Comparison of ENCODE assay signal across 23 mouse cellular contexts in the genomic region with DNA sequence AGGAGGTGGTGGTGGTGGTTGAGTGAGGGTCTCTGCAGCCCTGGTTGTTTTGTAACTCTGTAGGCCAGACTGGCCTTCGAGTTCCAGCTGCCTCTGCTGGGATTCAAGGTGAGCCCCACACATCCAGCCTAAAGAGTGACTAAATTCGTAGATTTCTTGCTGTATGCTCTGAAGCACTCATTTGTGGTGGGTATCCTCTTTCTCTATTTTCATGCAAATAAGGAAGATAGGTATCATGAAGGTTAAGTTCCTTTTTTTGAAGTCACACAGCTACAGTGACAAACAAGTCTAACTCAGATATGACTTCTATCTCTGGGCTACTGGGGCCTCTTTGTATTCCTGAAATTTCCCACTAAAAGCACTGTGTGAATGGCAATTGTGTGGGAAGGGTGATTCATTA. TPM values are rescaled to one million over a fixed set of nuclear protein-coding genes. Genes with fewer than 3 reads are reported as not detected.
DNase-seq lines count a peak whose midpoint lies in the region; ATAC-seq and TF ChIP-seq lines count a peak whose summit lies in the region.
"Had no signal": no experiment of that assay in that cellular context is flagged by ENCODE, and none has a peak within 500 bp of the region (broad histone marks: within the 10 kb centered on the region; RNA-seq: fewer than 3 reads in every experiment).

No protein-coding gene starts in this region.

- TF ChIP-seq RAD21 in CH12.LX (IDR thresholded peaks at IDR 0.05; ENCODE audit: low read depth, low read length) = no peak

- TF ChIP-seq EP300 in CH12.LX (IDR thresholded peaks at IDR 0.05; ENCODE audit: low read length) = no peak

- peaks cover 2% of the 10 kb centered on the region; the same call in 1 of the 2 replicates for H3K36me3 ChIP-seq in heart, embryonic 11.5 days (ENCODE audit: control insufficient read depth, insufficient read depth, low read length)
- H3K36me3 ChIP-seq in CH12.LX (replicated peaks in 1 of 2; ENCODE audit: control insufficient read depth in 1 of 2, insufficient read depth in 1 of 2, low read length in 1 of 2) = peaks cover 2 to 52% of the 10 kb centered on the region in 2 experiments
- no peaks in the 10 kb centered on the region; the same call in 1 of the 2 replicates for H3K36me3 ChIP-seq in hindbrain, embryonic 11.5 days (ENCODE audit: control insufficient read depth, insufficient read depth, low read length)
- H3K36me3 ChIP-seq: hindbrain, embryonic 15.5 days had no signal

- whole genome bisulfite sequencing in heart, embryonic 11.5 days (ENCODE audit: insufficient replicate concordance) = 48% methylated on average over 2 of the region's 2 CpGs
- 77% methylated on average over 2 of the region's 2 CpGs for WGBS in hindbrain, embryonic 11.5 days

- no peaks in the 10 kb centered on the region for H3K9me3 ChIP-seq in heart, embryonic 11.5 days (replicated peaks; ENCODE audit: control insufficient read depth, low read length)
- no peaks in the 10 kb centered on the region for H3K9me3 ChIP-seq in CH12.LX (replicated peaks; ENCODE audit: low read length)
- H3K9me3 ChIP-seq in hindbrain, embryonic 11.5 days (ENCODE audit: control insufficient read depth, low read length) = no peaks in the 10 kb centered on the region
- H3K9me3 ChIP-seq: embryonic facial prominence, embryonic 10.5 days; hindbrain, embryonic 15.5 days had no signal

- no peak overlapping the region for H3K4me3 ChIP-seq in heart, embryonic 11.5 days (ENCODE audit: low read depth, low read length)
- no peak overlapping the region for H3K4me3 ChIP-seq in CH12.LX (replicated peaks in 1 of 3; ENCODE audit: low read depth in 2 of 3, low read length in 2 of 3, poor library complexity in 1 of 3)
- H3K4me3 ChIP-seq in hindbrain, embryonic 11.5 days (ENCODE audit: low read depth, low read length) = no peak overlapping the region
- H3K4me3 ChIP-seq: embryonic facial prominence, embryonic 10.5 days; hindbrain, embryonic 15.5 days had no signal

- H3K27me3 ChIP-seq in heart, embryonic 11.5 days (ENCODE audit: control insufficient read depth, insufficient read depth, low read length) = no peaks in the 10 kb centered on the region
- no peaks in the 10 kb centered on the region for H3K27me3 ChIP-seq in CH12.LX (replicated peaks)
- H3K27me3 ChIP-seq in hindbrain, embryonic 11.5 days (ENCODE audit: control insufficient read depth, insufficient read depth, low read length) = no peaks in the 10 kb centered on the region
- H3K27me3 ChIP-seq: hindbrain, embryonic 15.5 days had no signal

- 0 out of 2 replicates have a peak overlapping the region, but pooled peaks have one; percentile 22 for H3K9ac ChIP-seq in heart, embryonic 11.5 days (ENCODE audit: low read depth, low read length)
- no peak overlapping the region for H3K9ac ChIP-seq in CH12.LX (ENCODE audit: insufficient read depth, low read depth)
- H3K9ac ChIP-seq in hindbrain, embryonic 11.5 days (ENCODE audit: low read depth, low read length) = no peak overlapping the region
- H3K9ac ChIP-seq: hindbrain, embryonic 15.5 days; lung, embryonic 14.5 days had no signal

- in situ Hi-C loops in CH12.LX (cut with MboI; ENCODE audit: low pct_ligation_motif_present, low pct_unique_long_range_greater_than_20kb, low sequenced_read_pairs) = no loop called here

- H3K4me1 ChIP-seq in heart, embryonic 11.5 days (ENCODE audit: control insufficient read depth, insufficient read depth, low read length) = peaks cover 46% of the 10 kb centered on the region
- peaks cover 13 to 81% of the 10 kb centered on the region in 2 experiments for H3K4me1 ChIP-seq in CH12.LX (ENCODE audit: control insufficient read depth in 1 of 2, insufficient read depth in 2 of 2)
- H3K4me1 ChIP-seq in hindbrain, embryonic 11.5 days (replicated peaks; ENCODE audit: control insufficient read depth, insufficient read depth, low read length) = no peaks in the 10 kb centered on the region

- dilution Hi-C loops in CH12.LX (cut with MboI; ENCODE audit: extremely low pct_ligation_motif_present, extremely low pct_unique_long_range_greater_than_20kb, low sequenced_read_pairs) = no loop called here

- no peak overlapping the region for H3K4me2 ChIP-seq in heart, embryonic 11.5 days
- peak overlapping the region; percentile 46; the same call in 1 of the 2 replicates for H3K4me2 ChIP-seq in CH12.LX (ENCODE audit: insufficient read depth, low read depth, poor library complexity, severe bottlenecking)
- no peak overlapping the region for H3K4me2 ChIP-seq in hindbrain, embryonic 11.5 days (replicated peaks; ENCODE audit: low read depth, low read length)
- H3K4me2 ChIP-seq: hindbrain, embryonic 15.5 days; lung, embryonic 14.5 days; midbrain, embryonic 11.5 days had no signal

- no peak for TF ChIP-seq POLR2A in CH12.LX (IDR thresholded peaks at IDR 0.05; ENCODE audit: low read depth, low read length)

- H3K79me2 ChIP-seq in CH12.LX (replicated peaks; ENCODE audit: control insufficient read depth, extremely low read depth, insufficient read depth, poor library complexity, severe bottlenecking) = peaks cover 93% of the 10 kb centered on the region

- no peak overlapping the region for H3K27ac ChIP-seq in heart, embryonic 11.5 days (ENCODE audit: low read depth, low read length)
- H3K27ac ChIP-seq in CH12.LX (ENCODE audit: insufficient read depth, low read depth) = no peak overlapping the region
- H3K27ac ChIP-seq in hindbrain, embryonic 11.5 days (ENCODE audit: low read depth, low read length) = no peak overlapping the region
- H3K27ac ChIP-seq: embryonic facial prominence, embryonic 10.5 days; hindbrain, embryonic 15.5 days had no signal

- no peak for DNase-seq in heart, adult 18-20 months
- peak; percentile 52 for DNase-seq in CH12.LX (ENCODE audit: extremely low read depth)
- no peak for DNase-seq in hindbrain, embryonic 11.5 days (ENCODE audit: low spot score)
- DNase-seq in embryo, embryonic 10 days (ENCODE audit: low spot score) = no peak
- DNase-seq: adrenal gland, postnatal 10 days; cerebellum, adult 11-12 months; cerebellum, postnatal 25 days; kidney, adult 11 months; lung, embryonic 14.5 days; lung, postnatal 36 days; retina, postnatal 1 day; thymus, postnatal 25 days had no signal

- TF ChIP-seq CTCF in CH12.LX (conservative IDR thresholded peaks at IDR 0.05 in 1 of 2, IDR thresholded peaks at IDR 0.05 in 1 of 2; ENCODE audit: low read depth in 2 of 2, low read length in 2 of 2) = no peak

- ATAC-seq in heart, embryonic 11.5 days (replicated peaks; ENCODE audit: insufficient number of reproducible peaks, low FRiP score, low TSS enrichment) = no peak
- peak; percentile 42 to 49; a peak in 1 of 4 replicates for ATAC-seq in hematopoietic stem cell, adult 5-6 weeks (replicated peaks in 1 of 2; ENCODE audit: insufficient read depth in 1 of 2, low FRiP score in 2 of 2, low TSS enrichment in 1 of 2, low read depth in 1 of 2, poor library complexity in 2 of 2, severe bottlenecking in 2 of 2)
- ATAC-seq in megakaryocyte progenitor cell, adult 5-6 weeks (replicated peaks; ENCODE audit: poor library complexity) = peak; percentile 40
- no peak for ATAC-seq in hindbrain, embryonic 11.5 days (ENCODE audit: low FRiP score)
- no peak for ATAC-seq in inflammation-experienced regulatory T-cells, adult 6 months
- ATAC-seq: activated CD4-positive, CD25-positive, alpha-beta regulatory T cell, adult 4 months had no signal

TF ChIP-seq in CH12.LX, 34 proteins besides CTCF, POLR2A, EP300 and RAD21:
- TF ChIP-seq JUN (IDR thresholded peaks at IDR 0.05; ENCODE audit: insufficient read depth, low read depth, low read length) (no peak), TCF12 (IDR thresholded peaks at IDR 0.05; ENCODE audit: low read depth, low read length) (no peak), PAX5 (IDR thresholded peaks at IDR 0.05; ENCODE audit: low read length) (no peak), USF2 (conservative IDR thresholded peaks at IDR 0.05; ENCODE audit: low read depth, low read length) (no peak), ELF1 (IDR thresholded peaks at IDR 0.05; ENCODE audit: low read depth, low read length) (no peak), SIN3A (IDR thresholded peaks at IDR 0.05; ENCODE audit: low read length) (0 out of 2 replicates have a peak, but pooled peaks have one; percentile 29)

RNA-seq across cellular contexts. Expression of gene Ccnt2, which starts 6.9 kb away (rescaled TPM):
- polyA plus RNA-seq in heart, embryonic 11.5 days (2014; fragmentation: Nextera tagmentation; extraction: Ambion mirVana) = 66.7 and 73.2 TPM in 2 replicates
- total RNA-seq in heart, adult 18-20 months (2021) = 10 to 100 TPM; 18.1 to 21.1 TPM
- total RNA-seq in CH12.LX (2012; rRNA removed) = 18.1 and 18.6 TPM in 2 replicates
- total RNA-seq in CH12.LX (2014; rRNA removed) = 30.8 and 36.5 TPM in 2 replicates
- polyA plus RNA-seq in CH12.LX (2012; ENCODE audit: insufficient read length, low read depth) = 25.9 and 27.4 TPM in 2 replicates
- total RNA-seq in hematopoietic stem cell, adult 5-6 weeks (2017) = 53.3 and 56.6 TPM in 2 replicates
- total RNA-seq in megakaryocyte progenitor cell, adult 5-6 weeks (2015) = 30.7 and 32.9 TPM in 2 replicates
- 36.4 and 48.2 TPM in 2 replicates for total RNA-seq in megakaryocyte progenitor cell, adult 5-6 weeks (2017)
- polyA plus RNA-seq in hindbrain, embryonic 11.5 days (2014; fragmentation: Nextera tagmentation; extraction: Ambion mirVana) = 94.1 and 123 TPM in 2 replicates
- polyA plus RNA-seq in inflammation-experienced regulatory T-cells, adult 6 months (2017; shearing (Covaris generic)) = 100 to 1,000 TPM in 2 of 3 experiments, 10 to 100 TPM in 1; 79.6 to 135 (median 109) TPM

RNA-seq across cellular contexts. Expression of gene Acmsd, which starts 51.6 kb away (rescaled TPM):
- polyA plus RNA-seq in heart, embryonic 11.5 days (2014; fragmentation: Nextera tagmentation; extraction: Ambion mirVana) = 0.86 and 1.3 TPM in 2 replicates
- not detected for total RNA-seq in heart, adult 18-20 months (2021)
- total RNA-seq in CH12.LX (2012; rRNA removed) (not detected in 2 replicates), CH12.LX (2014; rRNA removed) (not detected in 2 replicates)
- polyA plus RNA-seq in CH12.LX (2012; ENCODE audit: insufficient read length, low read depth) = not detected in 2 replicates
- total RNA-seq in hematopoietic stem cell, adult 5-6 weeks (2017) = 3.8 TPM in 1 of 2 replicates, not detected in the other
- 0.64 and 2.4 TPM in 2 replicates for total RNA-seq in megakaryocyte progenitor cell, adult 5-6 weeks (2015)
- total RNA-seq in megakaryocyte progenitor cell, adult 5-6 weeks (2017) = 1.4 and 1.8 TPM in 2 replicates
- polyA plus RNA-seq in hindbrain, embryonic 11.5 days (2014; fragmentation: Nextera tagmentation; extraction: Ambion mirVana) = 0.17 and 0.37 TPM in 2 replicates
- not detected for polyA plus RNA-seq in inflammation-experienced regulatory T-cells, adult 6 months (2017; shearing (Covaris generic))
- total RNA-seq: gastrocnemius, adult 8-10 months; layer of hippocampus, postnatal 25 days had no signal
- polyA plus RNA-seq: large intestine, adult 2 months had no signal

Comparison
In these comparisons a context has a peak if more than half of its experiments do, and no peak if none do; other contexts are left out.
1. ATAC-seq: peak in hematopoietic stem cell, adult 5-6 weeks (2 of 2) and megakaryocyte progenitor cell, adult 5-6 weeks (single experiment); none in heart, embryonic 11.5 days (single experiment), hindbrain, embryonic 11.5 days (single experiment) and inflammation-experienced regulatory T-cells, adult 6 months (single experiment).